Mouse (Mus musculus): Measurements from ENCODE around the gene Tjap1.

GRCm38 (mm10) chr17:46322046-46322823 is 39.4 kb upstream of the Tjap1 start:
- TF ChIP-seq CTCF (IDR thresholded peaks at IDR 0.05; ENCODE audit: low read depth, low read length) (no peak), POLR2A (IDR thresholded peaks at IDR 0.05; ENCODE audit: extremely low read depth, insufficient read depth, low read length) (no peak)
